Mouse (Mus musculus) lung, postnatal 0 days (tissue): ENCODE measurements at regions not wholly inside any gene's neighbourhood (a gene's known extent, or its start where the extent isn't known, plus 50 kb on each side); places are given as distances from the start of the nearest gene placed in this dataset.

Source experiments
- ATAC-seq: fragments of 200-750 bp; cut with Nextera tagmentation; 2 replicates; pipeline ENCODE4 v1.8.0; 2017; ENCODE audit warnings: moderate library complexity
- DNase-seq: peaks from one replicate; pipeline ENCODE4 v3.0.0-alpha.2; 2016; ENCODE audit warnings: low spot score
- H3K27ac ChIP-seq: fragments of 300-500 bp; sonication (generic); 2 replicates; pipeline ENCODE4 v1.5.1; 2014; ENCODE audit warnings: antibody characterized with exemption, mild to moderate bottlenecking, low read length, mixed read lengths
- H3K27me3 ChIP-seq: fragments of 300-500 bp; sonication (generic); replicated peaks from 2 replicates; pipeline ENCODE4 v1.6.1; 2014; ENCODE audit warnings: low read length, mixed read lengths; ENCODE audit not compliant: insufficient read depth
- H3K36me3 ChIP-seq: fragments of 300-500 bp; sonication (generic); 2 replicates; pipeline ENCODE4 v1.6.1; 2014; ENCODE audit warnings: low read length, mixed read lengths; ENCODE audit not compliant: insufficient read depth
- H3K4me1 ChIP-seq: fragments of 300-500 bp; sonication (generic); 2 replicates; pipeline ENCODE4 v1.6.1; 2014; ENCODE audit warnings: antibody characterized with exemption, low read depth, low read length, mixed read lengths; ENCODE audit not compliant: insufficient read depth
- H3K4me2 ChIP-seq: fragments of 300-500 bp; sonication (generic); replicated peaks from 2 replicates; pipeline ENCODE4 v1.6.1; 2014; ENCODE audit warnings: low read depth, mild to moderate bottlenecking, low read length, moderate library complexity, mixed read lengths
- H3K4me3 ChIP-seq: fragments of 300-500 bp; sonication (generic); 2 replicates; pipeline ENCODE4 v1.5.1; 2014; ENCODE audit warnings: low read depth, low read length
- H3K9ac ChIP-seq: fragments of 300-500 bp; sonication (generic); replicated peaks from 2 replicates; pipeline ENCODE4 v1.6.1; 2014; ENCODE audit warnings: low read depth, mild to moderate bottlenecking
- H3K9me3 ChIP-seq: fragments of 300-500 bp; sonication (generic); 2 replicates; pipeline ENCODE4 v1.6.1; 2016; ENCODE audit warnings: low read length, mixed read lengths
- CTCF ChIP-seq: IDR thresholded peaks from 2 replicates; pipeline ENCODE4 v1.5.1; 2016; ENCODE audit warnings: antibody characterized with exemption, mild to moderate bottlenecking
- EP300 ChIP-seq: IDR thresholded peaks from 2 replicates; pipeline ENCODE4 v1.6.1; 2016; ENCODE audit warnings: antibody characterized with exemption, mild to moderate bottlenecking, control low read depth
- WGBS: fragments of 180-500 bp; shearing (Covaris S2); extraction: QIAGEN DNeasy Blood & Tissue Kit; methylation state at CpG from one replicate; pipeline ENCODE4 v1.1.7; 2014; 5-methylcytosine and 5-hydroxymethylcytosine counted together

GRCm38 (mm10) chr2:30709386-30709884 is 94.0 kb downstream of the 1700001O22Rik start:
- DNase-seq = peak; percentile 71
- peak overlapping the region; percentile 99 for H3K27ac ChIP-seq
- H3K36me3 ChIP-seq = no peaks in the 10 kb centered on the region
- WGBS = 53% methylated on average over 3 of the region's 3 CpGs
- H3K9ac ChIP-seq = no peak overlapping the region
- no peak overlapping the region for H3K4me2 ChIP-seq
- H3K9me3 ChIP-seq = no peaks in the 10 kb centered on the region
- H3K27me3 ChIP-seq = no peaks in the 10 kb centered on the region
- no peak overlapping the region for H3K4me3 ChIP-seq
- TF ChIP-seq CTCF (no peak), EP300 (no peak)
- no peak for ATAC-seq
- H3K4me1 ChIP-seq = peaks cover 28% of the 10 kb centered on the region; the same call in 1 of the 2 replicates

- H3K9me3 ChIP-seq = no peaks in the 10 kb centered on the region
- H3K27ac ChIP-seq = peak overlapping the region; percentile 99
- ATAC-seq = no peak
- TF ChIP-seq EP300 = no peak
- TF ChIP-seq CTCF = no peak
- H3K27me3 ChIP-seq = no peaks in the 10 kb centered on the region
- H3K36me3 ChIP-seq = no peaks in the 10 kb centered on the region
- DNase-seq = no peak
- H3K4me3 ChIP-seq = no peak overlapping the region
- peaks cover 28% of the 10 kb centered on the region; the same call in 1 of the 2 replicates for H3K4me1 ChIP-seq
- 0 out of 2 replicates have a peak overlapping the region, but pooled peaks have one; percentile 74 for H3K9ac ChIP-seq
- no peak overlapping the region for H3K4me2 ChIP-seq
- WGBS = 72% methylated on average over 4 of the region's 4 CpGs
These were observed 94.6 kb downstream of the 1700001O22Rik start for GRCm38 (mm10) chr2:30708762-30709385.

GRCm38 (mm10) chr2:30708001-30708683 is 95.3 kb downstream of the 1700001O22Rik start:
- H3K27me3 ChIP-seq = no peaks in the 10 kb centered on the region
- H3K27ac ChIP-seq = peak overlapping the region; percentile 99
- peak overlapping the region; percentile 74 for H3K9ac ChIP-seq
- no peaks in the 10 kb centered on the region for H3K9me3 ChIP-seq
- H3K4me1 ChIP-seq = peaks cover 28% of the 10 kb centered on the region; the same call in 1 of the 2 replicates
- DNase-seq (peak; percentile 95), ATAC-seq (peak; percentile 77)
- H3K4me3 ChIP-seq = peak overlapping the region; percentile 28
- no peak for TF ChIP-seq EP300
- TF ChIP-seq CTCF = no peak
- peak overlapping the region; percentile 63 for H3K4me2 ChIP-seq
- WGBS = 2% methylated on average over 22 of the region's 48 CpGs
- H3K36me3 ChIP-seq = no peaks in the 10 kb centered on the region

DNA sequence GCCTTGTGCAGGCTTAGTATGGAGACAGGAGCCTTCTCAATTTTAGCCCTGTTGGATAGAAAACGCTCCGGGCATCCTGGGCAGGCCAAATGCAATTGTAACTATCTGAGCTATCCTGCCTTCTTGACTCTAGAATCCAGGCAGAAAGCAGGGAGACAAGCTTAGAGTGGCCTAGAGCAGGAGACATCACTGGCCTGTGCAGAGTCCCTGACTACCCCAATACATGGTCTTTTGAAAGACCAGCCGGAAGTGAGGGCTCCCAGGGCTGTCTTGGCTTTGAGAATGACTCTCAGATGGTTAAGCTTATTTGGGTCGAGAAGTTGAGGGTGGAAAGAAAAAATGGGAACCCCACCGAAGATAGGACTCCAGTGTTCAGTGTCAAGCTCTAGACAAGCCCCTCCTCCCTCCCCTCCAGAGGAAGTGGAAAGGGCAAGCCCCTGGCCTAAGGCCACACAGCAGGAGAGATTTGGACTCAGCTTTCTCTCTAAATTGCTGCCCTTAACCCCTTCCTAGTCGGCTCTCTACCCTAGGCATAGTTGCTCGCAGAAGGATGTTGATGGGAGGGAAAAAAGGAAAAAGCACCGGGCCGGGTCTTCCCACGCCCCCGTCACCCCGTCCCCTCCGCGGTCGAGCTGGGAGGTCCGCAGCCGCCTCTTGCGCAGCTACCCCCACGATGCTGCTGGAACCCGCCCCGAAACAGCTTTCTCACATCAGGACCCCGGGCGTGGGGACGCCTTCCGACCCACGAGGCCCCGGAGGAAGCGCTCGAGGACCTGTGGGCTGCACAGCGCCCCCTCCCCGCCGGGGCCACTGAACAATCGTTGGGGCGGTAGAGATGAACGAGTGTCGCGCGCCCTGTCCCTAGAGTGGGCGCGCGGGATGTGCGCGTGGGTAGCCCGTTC is 96.1 kb downstream of the 1700001O22Rik start:
- H3K4me2 ChIP-seq = peak overlapping the region; percentile 63
- no peaks in the 10 kb centered on the region for H3K27me3 ChIP-seq
- DNase-seq (peak; percentile 89), ATAC-seq (peak; percentile 39)
- H3K36me3 ChIP-seq = no peaks in the 10 kb centered on the region
- WGBS = 3% methylated on average over 43 of the region's 44 CpGs
- peak overlapping the region; percentile 99 for H3K27ac ChIP-seq
- H3K9ac ChIP-seq = peak overlapping the region; percentile 74
- H3K9me3 ChIP-seq = no peaks in the 10 kb centered on the region
- H3K4me3 ChIP-seq = peak overlapping the region; percentile 28
- H3K4me1 ChIP-seq = peaks cover 24% of the 10 kb centered on the region; the same call in 1 of the 2 replicates
- TF ChIP-seq CTCF (peak; percentile 55), EP300 (peak; percentile 74)

GRCm38 (mm10) chr2:30706036-30706435 is 97.4 kb downstream of the 1700001O22Rik start:
- Histone ChIP-seq H3K27me3 (no peaks in the 10 kb centered on the region), H3K9ac (no peak overlapping the region), H3K4me2 (no peak overlapping the region), H3K36me3 (no peaks in the 10 kb centered on the region), H3K4me1 (peaks cover 19% of the 10 kb centered on the region; the same call in 1 of the 2 replicates), H3K4me3 (no peak overlapping the region), H3K9me3 (no peaks in the 10 kb centered on the region), H3K27ac (0 out of 2 replicates have a peak overlapping the region, but pooled peaks have one; percentile 20)
- ATAC-seq (no peak; the same call in 1 of the 2 replicates), DNase-seq (peak; percentile 33)
- 59% methylated on average over 5 of the region's 5 CpGs for WGBS
- TF ChIP-seq CTCF (no peak), EP300 (0 out of 2 replicates have a peak, but pooled peaks have one; percentile 45)
